ENCODE assay signal across 27 mouse cellular contexts in the genomic region with DNA sequence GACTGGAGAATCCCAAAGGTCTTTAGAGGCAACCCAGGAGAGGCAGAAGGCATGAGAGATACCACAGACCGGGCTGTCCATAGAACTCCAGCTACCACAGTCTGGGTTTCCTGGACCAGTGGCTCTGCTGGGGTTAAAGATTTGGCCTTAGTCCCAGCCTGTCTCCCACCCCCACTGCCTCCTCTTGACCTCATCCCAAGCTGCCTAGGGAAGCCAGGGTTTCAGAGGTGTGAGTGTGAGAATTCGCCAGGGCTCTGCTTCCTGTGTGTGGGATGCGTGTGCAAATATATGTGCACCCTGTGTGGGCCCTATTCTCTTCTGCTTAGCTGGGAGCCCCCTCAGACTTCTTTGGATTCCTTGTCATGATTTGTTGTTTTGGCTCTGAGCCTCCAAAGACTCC.
DNase-seq lines count a peak whose midpoint lies in the region; ATAC-seq and TF ChIP-seq lines count a peak whose summit lies in the region.
"Had no signal": no experiment of that assay in that cellular context is flagged by ENCODE, and none has a peak within 500 bp of the region (broad histone marks: within the 10 kb centered on the region; RNA-seq: fewer than 3 reads in every experiment).

No protein-coding gene starts in this region.

- TF ChIP-seq CTCF in lung, adult 2 months (IDR thresholded peaks at IDR 0.05; ENCODE audit: insufficient read depth, low read length) = no peak

- DNase-seq in kidney, adult 11 months = no peak
- DNase-seq in lung, adult 2 months = no peak
- peak; percentile 67 for DNase-seq in lung, postnatal 10 days
- DNase-seq in lung, postnatal 36 days = no peak
- peak; percentile 14 for DNase-seq in R1 (ENCODE audit: low read depth, low spot score)
- DNase-seq in spleen, postnatal 36 days (ENCODE audit: low spot score in 2 of 2) = no peak
- DNase-seq: adrenal gland, adult 8-10 months; adrenal gland, postnatal 25 days; B cell, adult 2 months; cerebellum, adult 11-12 months; cerebellum, adult 8-10 months; cerebellum, postnatal 10 days; cerebellum, postnatal 36 days; gastrocnemius, postnatal 10 days; gastrocnemius, postnatal 36 days; heart, adult 2 months; heart, postnatal 36 days had no signal

- H3K4me2 ChIP-seq in kidney, embryonic 16.5 days (replicated peaks; ENCODE audit: low read depth, low read length) = no peak overlapping the region
- no peak overlapping the region for H3K4me2 ChIP-seq in lung, embryonic 15.5 days
- H3K4me2 ChIP-seq: forebrain, embryonic 13.5 days; hindbrain, embryonic 13.5 days had no signal

- no peak for ATAC-seq in kidney, embryonic 16.5 days (ENCODE audit: low FRiP score, low TSS enrichment)
- peak; percentile 25; the same call in 1 of the 2 replicates for ATAC-seq in lung, embryonic 15.5 days (ENCODE audit: borderline replicate concordance, extremely low read depth, low FRiP score, low TSS enrichment)
- ATAC-seq: activated CD4-positive, CD25-positive, alpha-beta regulatory T cell, adult 4 months; forebrain, embryonic 13.5 days; forebrain, embryonic 16.5 days; hindbrain, embryonic 16.5 days had no signal

- H3K4me1 ChIP-seq in kidney, embryonic 16.5 days (ENCODE audit: insufficient read depth, low read length) = peaks cover 19% of the 10 kb centered on the region
- H3K4me1 ChIP-seq in lung, embryonic 15.5 days = peaks cover 39% of the 10 kb centered on the region
- H3K4me1 ChIP-seq in lung, adult 2 months (ENCODE audit: control insufficient read depth, insufficient read depth, low read length) = no peaks in the 10 kb centered on the region

- H3K27me3 ChIP-seq in kidney, embryonic 16.5 days (ENCODE audit: insufficient read depth, low read length) = peaks cover 11% of the 10 kb centered on the region
- peaks cover 12% of the 10 kb centered on the region; the same call in 1 of the 2 replicates for H3K27me3 ChIP-seq in lung, embryonic 15.5 days

- TF ChIP-seq POLR2A in lung, adult 2 months (IDR thresholded peaks at IDR 0.05; ENCODE audit: borderline replicate concordance, extremely low read depth, low read depth, low read length) = no peak

- peak overlapping the region; percentile 59; the same call in 1 of the 2 replicates for H3K27ac ChIP-seq in kidney, embryonic 16.5 days (ENCODE audit: low read length)
- no peak overlapping the region for H3K27ac ChIP-seq in lung, embryonic 15.5 days
- H3K27ac ChIP-seq: forebrain, embryonic 10.5 days; forebrain, embryonic 13.5 days; heart, adult 2 months; heart, embryonic 10.5 days; hindbrain, embryonic 10.5 days; hindbrain, embryonic 13.5 days had no signal

- no peak overlapping the region for H3K9ac ChIP-seq in kidney, embryonic 16.5 days (replicated peaks; ENCODE audit: low read length)
- H3K9ac ChIP-seq in lung, embryonic 15.5 days = no peak overlapping the region
- H3K9ac ChIP-seq: forebrain, embryonic 13.5 days; hindbrain, embryonic 13.5 days had no signal

- 33% methylated on average over 3 of the region's 3 CpGs for WGBS in kidney, embryonic 16.5 days
- 44% methylated on average over 3 of the region's 3 CpGs for whole genome bisulfite sequencing in lung, embryonic 15.5 days
- 61% methylated on average over 3 of the region's 3 CpGs for WGBS in lung, adult 2 months

- no peak overlapping the region for H3K4me3 ChIP-seq in kidney, embryonic 16.5 days (ENCODE audit: low read length)
- H3K4me3 ChIP-seq in lung, embryonic 15.5 days = no peak overlapping the region
- no peak overlapping the region for H3K4me3 ChIP-seq in lung, adult 2 months (replicated peaks; ENCODE audit: extremely low read depth, low read depth, low read length)
- H3K4me3 ChIP-seq: forebrain, embryonic 10.5 days; forebrain, embryonic 13.5 days; heart, adult 2 months; heart, embryonic 10.5 days; hindbrain, embryonic 10.5 days; hindbrain, embryonic 13.5 days had no signal

- H3K9me3 ChIP-seq in kidney, embryonic 16.5 days (ENCODE audit: low read length) = no peaks in the 10 kb centered on the region
- no peaks in the 10 kb centered on the region for H3K9me3 ChIP-seq in lung, embryonic 15.5 days
- H3K9me3 ChIP-seq: forebrain, embryonic 10.5 days; forebrain, embryonic 13.5 days; heart, embryonic 10.5 days; hindbrain, embryonic 10.5 days; hindbrain, embryonic 13.5 days had no signal

- no peaks in the 10 kb centered on the region for H3K36me3 ChIP-seq in kidney, embryonic 16.5 days (ENCODE audit: insufficient read depth, low read length)
- no peaks in the 10 kb centered on the region for H3K36me3 ChIP-seq in lung, embryonic 15.5 days
- H3K36me3 ChIP-seq: forebrain, embryonic 10.5 days; heart, embryonic 10.5 days; hindbrain, embryonic 10.5 days; hindbrain, embryonic 13.5 days had no signal

Comparison
In these comparisons a context has a peak if more than half of its experiments do, and no peak if none do; other contexts are left out.
1. DNase-seq: peak in lung, postnatal 10 days (single experiment) and R1 (single experiment); none in kidney, adult 11 months (single experiment), lung, adult 2 months (single experiment), lung, postnatal 36 days (single experiment) and spleen, postnatal 36 days (0 of 2).